Mouse (Mus musculus): ENCODE data around the gene C330007P06Rik.
"Not testable (repeated sequence)": the region's sequence is repeated elsewhere in the genome, so short reads cannot be mapped to it uniquely, and the experiment has no call there.

Gene C330007P06Rik

GRCm38 (mm10) chrX:36799131-36799879 is 74.6 kb downstream of the C330007P06Rik start:
- DNase-seq (ENCODE audit: low spot score in 2 of 2), result no peak

DNA sequence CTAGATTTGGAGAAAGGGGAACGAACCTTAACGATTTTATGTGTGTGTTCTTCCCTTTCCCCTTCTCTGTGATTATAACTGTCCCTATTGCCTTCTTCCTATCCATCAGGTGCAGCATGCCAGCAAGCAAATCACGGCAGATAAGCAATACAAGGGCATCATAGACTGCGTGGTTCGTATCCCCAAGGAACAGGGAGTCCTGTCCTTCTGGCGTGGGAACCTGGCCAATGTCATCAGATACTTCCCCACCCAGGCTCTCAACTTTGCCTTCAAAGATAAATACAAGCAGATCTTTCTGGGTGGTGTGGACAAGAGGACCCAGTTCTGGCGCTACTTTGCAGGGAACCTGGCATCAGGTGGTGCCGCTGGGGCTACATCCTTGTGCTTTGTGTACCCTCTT is 77.2 kb downstream of the C330007P06Rik start:
- not testable (repeated sequence) for DNase-seq (ENCODE audit: low spot score in 2 of 2)

DNA sequence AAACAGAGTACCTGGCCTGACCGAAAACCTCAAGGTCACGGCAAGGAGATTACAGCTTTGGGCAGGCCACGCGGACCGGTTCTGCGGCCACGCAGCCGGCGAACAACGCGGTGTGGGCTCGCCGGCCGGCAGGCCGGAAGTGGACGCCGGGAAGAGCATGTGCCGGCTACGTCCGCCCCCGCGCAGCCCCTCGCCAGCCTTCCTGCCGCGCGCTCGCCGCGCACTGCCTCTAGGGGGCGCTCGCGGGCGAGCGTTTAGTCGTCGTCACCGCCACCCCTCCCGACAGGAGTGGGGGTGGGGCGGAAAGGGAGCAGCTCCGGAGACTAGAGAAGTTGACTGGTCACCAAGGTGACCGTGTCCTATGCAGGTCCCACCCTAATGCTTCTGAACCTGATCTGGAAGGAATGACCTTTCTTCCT is 77.7 kb downstream of the C330007P06Rik start:
- peak; percentile 78 to 82 for DNase-seq (ENCODE audit: low spot score in 2 of 2)

GRCm38 (mm10) chrX:36795424-36796162 is 78.3 kb downstream of the C330007P06Rik start, which contains the start of gene Slc25a5:
Gene Slc25a5, plus strand, starts transcription at chrX:36795651.
- peak; percentile 84 for DNase-seq (ENCODE audit: low spot score in 2 of 2)

DNA sequence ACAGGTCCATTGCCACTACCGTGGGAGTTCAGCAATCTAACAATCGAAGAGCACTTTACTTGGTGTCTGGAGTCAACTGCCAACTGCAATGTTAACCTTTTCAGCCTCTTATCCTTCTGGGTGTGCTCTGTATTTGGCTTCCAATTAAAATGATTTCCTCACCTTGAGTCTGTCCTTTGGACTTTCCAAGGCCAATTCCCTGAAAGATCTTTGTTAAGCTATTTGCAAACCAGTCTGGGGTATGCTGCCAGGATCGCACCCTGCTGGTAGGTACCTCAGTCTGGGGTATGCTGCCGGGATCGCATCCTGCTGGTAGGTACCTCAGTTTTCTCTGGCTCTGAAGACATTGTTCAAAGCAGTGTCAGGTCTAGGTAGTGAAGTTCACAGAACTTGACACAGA is 79.3 kb downstream of the C330007P06Rik start:
- DNase-seq (ENCODE audit: low spot score in 2 of 2), result no peak

DNA sequence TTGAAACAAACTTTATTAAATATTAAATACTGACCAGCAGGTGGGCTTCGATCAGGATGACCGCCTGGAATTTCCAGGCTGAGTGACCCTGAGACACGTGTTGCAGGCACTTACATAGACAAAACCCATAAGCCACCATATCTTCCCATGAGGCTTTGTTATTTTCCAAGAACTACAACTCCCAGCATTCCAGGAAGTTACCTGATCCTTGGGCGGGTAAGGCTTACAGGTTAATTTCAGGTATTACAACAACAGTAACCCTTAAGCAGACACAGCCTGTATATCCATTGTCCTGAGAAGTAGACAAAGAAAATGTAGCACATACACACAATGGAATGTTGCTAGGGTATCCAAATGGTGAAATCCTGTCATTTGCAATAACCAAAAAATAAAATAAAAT is 84.6 kb downstream of the C330007P06Rik start:
- no peak for DNase-seq (ENCODE audit: low spot score in 2 of 2)

GRCm38 (mm10) chrX:36777694-36778093 is 96.2 kb downstream of the C330007P06Rik start:
- no peak for DNase-seq (ENCODE audit: low spot score in 2 of 2)

DNA sequence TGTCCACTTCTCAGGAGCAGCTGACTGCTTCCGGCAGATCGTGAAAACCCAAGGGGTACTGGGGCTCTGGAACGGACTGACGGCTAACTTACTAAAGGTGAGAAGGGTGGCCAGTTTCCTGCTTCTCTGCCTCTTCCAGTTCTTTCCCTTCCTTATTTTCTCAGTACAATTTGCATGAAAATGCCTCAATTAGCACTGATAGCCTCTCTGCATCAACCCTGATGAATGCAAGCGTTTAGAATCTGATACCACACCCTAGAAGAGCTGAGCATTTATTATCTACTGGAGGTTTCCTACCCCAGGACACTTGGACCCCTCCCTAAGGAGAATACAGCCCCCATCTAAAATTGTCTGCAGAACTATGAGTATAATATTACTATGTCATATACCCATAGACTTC is 98.4 kb downstream of the C330007P06Rik start:
- no peak for DNase-seq (ENCODE audit: low spot score in 2 of 2)
